Mouse (Mus musculus) forelimb bud, embryonic 11.5 days (tissue): ENCODE measurements around the gene Zdhhc18.

Source experiments
- DNase-seq: peaks from one replicate; pipeline ENCODE4 v3.0.0-alpha.2; 2012; ENCODE audit warnings: low read depth, low spot score

The Zdhhc18 gene

DNA sequence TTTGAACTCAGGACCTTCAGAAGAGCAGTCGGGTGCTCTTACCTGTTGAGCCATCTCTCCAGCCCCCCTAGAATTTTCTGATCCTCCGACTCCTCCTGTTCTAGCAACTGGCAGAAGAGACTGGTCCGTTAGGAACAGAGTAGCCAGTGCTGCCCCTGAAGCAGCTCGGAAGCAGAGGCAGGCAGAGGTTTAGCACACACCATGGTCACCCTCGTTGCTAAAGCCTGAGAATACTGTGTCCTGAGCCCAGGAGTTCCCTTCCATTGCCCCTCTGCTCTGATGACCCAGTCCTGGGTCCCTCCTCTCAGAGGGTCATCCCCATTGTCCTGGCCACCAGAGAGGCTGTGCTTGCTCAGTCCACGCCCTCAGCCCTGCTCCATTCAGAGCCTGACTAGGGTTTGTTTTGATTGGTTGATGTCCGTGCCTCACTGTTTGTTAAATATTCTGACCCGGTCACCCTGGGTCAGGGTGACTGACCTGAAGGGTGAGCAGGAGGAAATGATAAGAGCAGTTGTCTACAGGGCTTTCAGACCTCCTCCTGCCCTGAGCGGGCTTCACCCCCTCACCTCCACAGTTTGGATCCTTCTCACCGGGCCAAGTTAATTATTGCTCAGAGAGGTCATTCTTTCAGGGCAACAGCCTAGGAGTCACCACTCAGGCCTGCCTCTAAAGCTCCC, 92.8 kb downstream of the Zdhhc18 start:
- no peak for DNase-seq
